Mouse (Mus musculus): Measurements from ENCODE around the gene Entpd7. TPM values are rescaled to one million over a fixed set of nuclear protein-coding genes. Genes with fewer than 3 reads are reported as not detected.

Entpd7 gene
- polyA plus RNA-seq, 1 experiment from 2014 or later, result 4.9 TPM

DNA sequence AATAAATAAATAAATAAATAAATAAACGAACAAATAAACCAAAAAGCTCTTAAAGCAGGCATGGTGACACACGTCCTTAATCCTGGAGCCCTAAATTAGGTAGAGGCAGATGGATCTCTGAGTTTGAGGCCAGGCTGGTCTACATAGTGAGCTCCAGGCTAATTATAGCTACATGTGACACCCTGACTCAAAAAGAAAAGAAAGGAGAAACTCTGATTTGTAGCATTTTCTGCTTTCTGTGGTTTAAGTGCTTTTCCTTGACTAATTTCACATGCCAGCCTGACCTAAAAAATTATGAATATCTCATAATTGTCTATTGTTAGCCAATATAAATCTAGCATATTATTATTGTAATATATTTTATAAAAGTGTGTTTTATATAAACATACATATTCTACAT is 72.9 kb downstream of the Entpd7 start:
- Histone ChIP-seq H3K4me2 (no peak overlapping the region), H3K4me3 (no peak overlapping the region), H3K27ac (no peak overlapping the region), H3K36me3 (peaks cover 12% of the 10 kb centered on the region; the same call in 1 of the 2 replicates), H3K27me3 (replicated peaks) (no peaks in the 10 kb centered on the region), H3K9me3 (replicated peaks) (no peaks in the 10 kb centered on the region), H3K9ac (no peak overlapping the region), H3K4me1 (no peaks in the 10 kb centered on the region)
- WGBS (ENCODE audit: insufficient replicate concordance), result 66% methylated on average over 2 of the region's 2 CpGs
- ATAC-seq, result no peak

DNA sequence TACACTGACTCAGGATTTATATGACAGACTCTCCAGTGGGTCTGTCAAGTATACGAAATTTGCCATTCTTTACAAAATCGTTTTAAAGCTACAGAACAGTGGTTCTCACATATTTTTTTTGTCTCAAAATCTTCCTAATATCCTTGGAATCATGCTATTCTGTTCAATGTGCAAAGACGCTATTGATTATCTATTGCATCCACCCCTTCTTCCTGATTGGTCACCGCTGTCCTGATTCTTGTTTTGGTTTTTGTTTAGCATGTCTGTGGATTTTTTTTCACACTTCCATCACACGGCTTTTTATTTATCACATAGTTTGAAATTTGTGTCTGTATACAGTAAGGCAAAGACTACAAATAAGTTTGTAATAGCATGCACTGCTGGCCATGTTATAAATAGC is 77.0 kb downstream of the Entpd7 start:
- H3K9me3 ChIP-seq (replicated peaks), result no peaks in the 10 kb centered on the region
- H3K36me3 ChIP-seq, result 0 out of 2 replicates have a peak, but pooled peaks cover 3% of the 10 kb centered on the region
- 0 out of 2 replicates have a peak, but pooled peaks cover under 1% of the 10 kb centered on the region for H3K4me1 ChIP-seq
- ATAC-seq, result no peak
- WGBS (ENCODE audit: insufficient replicate concordance), result 75% methylated on average over 5 of the region's 5 CpGs
- no peak overlapping the region for H3K4me3 ChIP-seq
- H3K27me3 ChIP-seq (replicated peaks), result no peaks in the 10 kb centered on the region
- no peak overlapping the region for H3K27ac ChIP-seq
- no peak overlapping the region for H3K9ac ChIP-seq
- H3K4me2 ChIP-seq, result no peak overlapping the region

DNA sequence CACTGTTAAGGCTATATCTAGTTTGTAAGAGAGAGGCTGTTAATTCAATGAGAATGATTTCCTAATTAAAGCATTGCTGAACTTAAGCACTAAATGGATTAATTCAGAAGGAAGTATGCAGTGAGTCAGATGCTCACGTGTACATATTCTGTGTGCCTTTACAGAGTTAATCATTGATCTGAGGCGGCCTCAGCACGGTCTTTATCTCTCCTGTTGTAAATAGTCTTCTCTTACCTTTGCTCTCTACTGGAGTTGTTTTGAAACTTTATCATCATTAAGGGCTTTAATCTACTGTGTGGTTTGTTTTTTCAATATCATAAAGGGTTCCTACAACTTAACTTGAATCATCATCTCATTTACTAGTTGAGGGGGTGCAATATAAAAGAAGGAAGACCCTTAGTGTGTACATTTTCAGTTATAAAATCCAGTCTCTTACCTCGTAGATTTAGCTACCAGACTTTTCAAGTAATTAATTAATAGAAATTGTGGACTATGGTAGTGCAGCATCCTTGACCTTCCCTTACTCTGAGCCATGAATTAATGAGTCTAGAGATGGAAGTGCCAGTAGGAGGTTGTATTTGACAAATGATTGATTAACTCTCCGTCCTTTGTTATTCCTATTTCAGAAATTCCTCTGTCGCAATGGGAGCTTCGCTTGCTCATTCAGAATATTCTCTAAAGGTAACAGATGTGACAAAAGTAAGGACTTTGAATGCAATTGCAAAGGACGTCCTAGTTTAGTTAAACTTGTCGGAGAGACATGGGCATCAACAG is 78.3 kb downstream of the Entpd7 start:
- no peak overlapping the region for H3K4me2 ChIP-seq
- no peak for ATAC-seq
- H3K4me1 ChIP-seq, result peaks cover 3% of the 10 kb centered on the region; the same call in 1 of the 2 replicates
- WGBS (ENCODE audit: insufficient replicate concordance), result 61% methylated on average over 9 of the region's 9 CpGs
- H3K27me3 ChIP-seq (replicated peaks), result no peaks in the 10 kb centered on the region
- H3K9me3 ChIP-seq (replicated peaks), result no peaks in the 10 kb centered on the region
- H3K4me3 ChIP-seq, result no peak overlapping the region
- 0 out of 2 replicates have a peak, but pooled peaks cover 3% of the 10 kb centered on the region for H3K36me3 ChIP-seq
- H3K27ac ChIP-seq, result no peak overlapping the region
- no peak overlapping the region for H3K9ac ChIP-seq

DNA sequence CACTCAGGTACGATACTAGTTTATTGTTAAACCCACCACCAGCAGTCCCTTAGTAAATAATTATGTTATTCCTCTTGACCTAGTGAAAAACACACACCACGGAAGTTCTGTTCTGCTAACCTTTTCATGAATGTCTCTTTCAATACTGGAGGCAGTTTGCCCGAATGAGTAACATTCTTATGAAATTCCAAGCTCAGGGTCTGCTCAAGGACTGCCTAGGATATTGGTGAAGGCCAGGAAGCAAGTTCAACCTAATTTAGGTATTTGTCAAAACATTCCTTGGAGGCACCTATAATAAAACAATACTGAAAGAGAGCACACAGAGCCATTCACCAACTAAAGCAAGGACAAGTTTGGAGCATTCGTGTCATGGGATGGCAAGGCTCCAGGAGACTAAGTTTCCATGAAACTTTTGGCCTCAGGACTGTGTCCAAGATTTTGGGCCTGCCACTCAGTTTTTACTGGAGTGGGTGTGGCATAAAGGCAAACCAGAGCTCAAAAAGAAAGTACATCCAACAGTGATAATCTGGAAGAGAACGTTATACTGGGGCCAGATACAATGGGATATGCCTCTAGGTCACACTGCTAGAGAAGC is 80.0 kb downstream of the Entpd7 start:
- H3K27me3 ChIP-seq (replicated peaks), result no peaks in the 10 kb centered on the region
- no peak for ATAC-seq
- no peaks in the 10 kb centered on the region for H3K9me3 ChIP-seq (replicated peaks)
- peaks cover 15% of the 10 kb centered on the region for H3K4me1 ChIP-seq
- WGBS (ENCODE audit: insufficient replicate concordance), result 67% methylated on average over 5 of the region's 5 CpGs
- no peak overlapping the region for H3K4me3 ChIP-seq
- H3K4me2 ChIP-seq, result no peak overlapping the region
- 0 out of 2 replicates have a peak, but pooled peaks cover 3% of the 10 kb centered on the region for H3K36me3 ChIP-seq
- H3K9ac ChIP-seq, result no peak overlapping the region
- H3K27ac ChIP-seq, result no peak overlapping the region

DNA sequence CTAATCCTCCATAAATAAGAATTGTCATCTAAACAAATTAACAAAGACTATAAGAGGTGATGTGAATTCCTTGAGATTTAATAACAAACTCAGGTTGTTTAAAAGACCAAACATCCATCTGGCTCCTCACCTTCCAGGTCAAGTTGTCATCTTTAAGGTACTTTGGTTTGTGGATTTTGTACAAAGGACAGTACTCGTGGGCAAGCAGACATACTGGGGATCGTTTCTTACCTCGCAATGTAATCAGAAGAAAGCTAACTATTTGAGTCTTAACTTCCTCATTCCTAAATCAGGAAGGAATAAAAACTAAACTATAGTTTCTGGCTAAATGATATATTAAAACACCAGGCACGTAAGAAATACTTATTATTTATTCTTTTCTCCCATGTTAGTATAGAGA is 81.1 kb downstream of the Entpd7 start:
- H3K27ac ChIP-seq, result no peak overlapping the region
- no peak overlapping the region for H3K9ac ChIP-seq
- no peak overlapping the region for H3K4me2 ChIP-seq
- ATAC-seq, result no peak
- no peaks in the 10 kb centered on the region for H3K9me3 ChIP-seq (replicated peaks)
- 0 out of 2 replicates have a peak, but pooled peaks cover 3% of the 10 kb centered on the region for H3K36me3 ChIP-seq
- no peak overlapping the region for H3K4me3 ChIP-seq
- no peaks in the 10 kb centered on the region for H3K27me3 ChIP-seq (replicated peaks)
- H3K4me1 ChIP-seq, result peaks cover 24% of the 10 kb centered on the region
- WGBS (ENCODE audit: insufficient replicate concordance), result 37% methylated on average over 4 of the region's 4 CpGs

DNA sequence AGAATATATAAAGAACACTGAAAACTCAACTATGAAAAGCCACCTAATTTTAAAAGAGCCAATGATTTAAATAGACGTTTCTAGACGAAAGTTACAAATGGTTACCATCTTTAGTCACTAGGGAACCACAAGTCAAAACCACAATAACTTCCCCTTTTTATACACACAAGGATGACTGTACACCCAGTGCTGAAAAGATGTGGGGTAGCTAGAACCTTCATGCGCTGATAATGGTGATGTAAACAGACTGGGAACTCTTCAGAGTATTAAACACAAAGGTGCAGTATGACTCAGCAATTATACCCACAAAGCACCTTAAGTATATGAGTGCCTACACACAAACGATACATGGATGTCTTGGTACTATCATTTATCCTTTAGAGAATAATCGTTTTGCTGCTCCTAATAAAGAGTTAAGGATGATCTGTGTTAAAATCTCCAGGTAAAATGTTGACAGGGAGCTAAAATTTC is 82.1 kb downstream of the Entpd7 start:
- H3K4me1 ChIP-seq, result peaks cover 27% of the 10 kb centered on the region
- no peak overlapping the region for H3K27ac ChIP-seq
- H3K9me3 ChIP-seq (replicated peaks), result no peaks in the 10 kb centered on the region
- H3K4me3 ChIP-seq, result no peak overlapping the region
- H3K27me3 ChIP-seq (replicated peaks), result no peaks in the 10 kb centered on the region
- no peak overlapping the region for H3K4me2 ChIP-seq
- WGBS (ENCODE audit: insufficient replicate concordance), result 31% methylated on average over 5 of the region's 5 CpGs
- no peak for ATAC-seq
- 0 out of 2 replicates have a peak, but pooled peaks cover 3% of the 10 kb centered on the region for H3K36me3 ChIP-seq
- H3K9ac ChIP-seq, result no peak overlapping the region

DNA sequence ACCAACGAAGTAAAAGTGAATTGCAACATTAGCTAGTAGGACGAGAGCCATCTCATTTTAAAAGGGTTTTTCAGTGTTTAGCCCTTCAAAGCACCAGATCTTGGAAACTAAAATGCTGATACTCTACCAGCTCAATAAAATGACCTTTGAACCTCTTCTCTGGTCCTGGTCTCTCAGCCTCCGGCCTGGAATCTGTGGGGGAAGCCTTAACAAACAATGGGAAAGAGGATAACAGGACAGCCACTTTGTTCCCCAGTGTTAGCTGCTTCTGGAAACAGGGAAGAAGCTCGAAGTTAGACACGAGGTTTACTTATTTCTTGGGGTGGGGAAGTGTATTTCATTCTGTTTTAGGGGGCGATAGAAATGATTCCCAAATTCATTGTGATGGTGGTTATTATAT is 82.8 kb downstream of the Entpd7 start:
- 68% methylated on average over 6 of the region's 6 CpGs for WGBS (ENCODE audit: insufficient replicate concordance)
- no peak overlapping the region for H3K27ac ChIP-seq

DNA sequence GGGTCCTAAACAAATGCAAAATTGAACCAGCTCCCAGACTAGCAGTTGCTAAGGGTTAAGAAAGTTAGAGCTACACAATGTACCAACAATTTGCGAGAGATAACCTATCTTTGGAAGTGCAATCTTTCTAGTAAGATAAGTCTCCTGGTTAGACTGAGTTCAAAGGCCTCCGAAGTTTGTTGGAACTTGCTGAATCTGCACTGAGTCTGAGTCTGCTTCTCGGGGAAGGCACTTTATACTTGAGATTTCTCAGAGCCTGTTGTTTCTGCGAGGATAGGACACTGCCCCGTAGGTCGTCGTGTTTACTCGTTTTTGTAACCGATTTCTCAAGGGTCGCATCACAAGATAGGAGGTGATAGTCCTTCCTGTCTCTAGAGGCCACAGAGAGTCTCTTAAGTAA is 86.0 kb downstream of the Entpd7 start:
- Histone ChIP-seq H3K9me3 (replicated peaks) (no peaks in the 10 kb centered on the region), H3K27ac (no peak overlapping the region), H3K36me3 (no peaks in the 10 kb centered on the region), H3K27me3 (replicated peaks) (no peaks in the 10 kb centered on the region), H3K9ac (no peak overlapping the region), H3K4me2 (no peak overlapping the region), H3K4me3 (no peak overlapping the region), H3K4me1 (peaks cover 30% of the 10 kb centered on the region)
- no peak for ATAC-seq
- 21% methylated on average over 10 of the region's 10 CpGs for WGBS (ENCODE audit: insufficient replicate concordance)

More for the DNA sequence above, 82.8 kb downstream of the Entpd7 start:
- Histone ChIP-seq H3K4me2 (no peak overlapping the region), H3K27me3 (replicated peaks) (no peaks in the 10 kb centered on the region), H3K4me3 (no peak overlapping the region), H3K36me3 (0 out of 2 replicates have a peak, but pooled peaks cover 3% of the 10 kb centered on the region), H3K9ac (no peak overlapping the region), H3K9me3 (replicated peaks) (no peaks in the 10 kb centered on the region), H3K4me1 (peaks cover 27% of the 10 kb centered on the region)
- ATAC-seq, result no peak

DNA sequence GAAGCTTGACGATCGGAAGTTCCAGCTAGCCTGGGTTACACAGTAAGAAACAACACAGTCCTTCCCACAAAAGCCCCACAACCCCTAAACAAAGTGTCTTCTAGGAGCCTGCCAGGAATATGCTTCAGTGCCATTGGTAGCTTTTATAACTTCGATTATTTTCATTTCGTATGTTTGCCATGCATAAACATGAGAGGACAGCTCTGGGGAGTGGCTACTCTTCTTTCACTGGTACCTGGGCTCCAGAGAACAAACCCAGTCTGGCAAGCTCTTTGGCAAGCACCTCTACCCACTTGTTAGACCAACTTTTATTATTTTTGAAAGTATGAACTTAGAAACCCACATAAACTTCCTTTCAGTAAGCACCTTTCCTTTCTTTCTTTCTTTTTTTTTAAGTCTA is 87.1 kb downstream of the Entpd7 start:
- H3K9ac ChIP-seq, result no peak overlapping the region
- H3K9me3 ChIP-seq (replicated peaks), result no peaks in the 10 kb centered on the region
- no peak overlapping the region for H3K4me2 ChIP-seq
- H3K4me3 ChIP-seq, result no peak overlapping the region
- no peaks in the 10 kb centered on the region for H3K27me3 ChIP-seq (replicated peaks)
- no peak for ATAC-seq
- WGBS (ENCODE audit: insufficient replicate concordance), result 68% methylated on average over 4 of the region's 4 CpGs
- H3K4me1 ChIP-seq, result peaks cover 28% of the 10 kb centered on the region
- no peaks in the 10 kb centered on the region for H3K36me3 ChIP-seq
- H3K27ac ChIP-seq, result no peak overlapping the region

DNA sequence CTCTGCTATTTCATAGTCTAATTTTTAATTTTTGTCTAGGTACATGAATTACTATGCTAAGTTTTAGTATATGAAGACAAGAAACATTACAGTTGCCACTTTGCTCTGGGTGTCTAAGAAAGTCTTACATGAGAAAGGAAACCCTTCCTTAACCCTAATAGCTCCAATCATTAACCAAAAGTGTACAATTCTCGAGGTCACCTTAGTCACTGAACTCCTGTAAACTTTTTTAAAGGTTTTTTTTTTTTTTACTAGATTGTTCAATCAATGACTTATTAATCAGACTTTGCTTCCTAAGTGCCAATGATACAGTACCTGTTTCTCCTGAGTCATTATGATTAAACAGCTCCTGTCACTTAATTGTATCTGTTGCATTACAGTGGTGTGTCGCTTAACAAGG is 87.8 kb downstream of the Entpd7 start:
- no peak overlapping the region for H3K27ac ChIP-seq
- no peak overlapping the region for H3K4me3 ChIP-seq
- H3K4me2 ChIP-seq, result no peak overlapping the region
- H3K27me3 ChIP-seq (replicated peaks), result no peaks in the 10 kb centered on the region
- no peaks in the 10 kb centered on the region for H3K36me3 ChIP-seq
- H3K9me3 ChIP-seq (replicated peaks), result no peaks in the 10 kb centered on the region
- ATAC-seq, result no peak
- no peak overlapping the region for H3K9ac ChIP-seq
- H3K4me1 ChIP-seq, result peaks cover 27% of the 10 kb centered on the region
- WGBS (ENCODE audit: insufficient replicate concordance), result 59% methylated on average over 2 of the region's 2 CpGs

DNA sequence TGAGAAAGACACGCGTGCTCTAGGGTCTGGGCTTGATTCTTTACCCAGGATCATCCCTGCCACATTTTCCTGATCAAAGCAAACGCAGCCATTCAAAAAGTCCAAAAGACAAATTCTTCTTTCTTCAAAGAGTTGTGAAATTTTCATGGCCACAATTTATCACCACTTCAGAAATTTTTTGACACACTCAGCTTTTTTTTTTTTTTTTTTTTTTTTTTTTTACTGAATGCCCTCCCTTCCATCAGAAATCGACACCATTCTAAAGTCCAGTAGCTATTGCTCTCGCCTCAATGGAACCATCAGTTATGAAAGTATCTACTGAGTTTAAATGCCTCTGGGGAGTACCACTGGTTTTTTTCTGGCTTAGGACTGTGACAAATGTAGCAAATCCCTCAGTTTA is 90.9 kb downstream of the Entpd7 start:
- Histone ChIP-seq H3K27me3 (replicated peaks) (no peaks in the 10 kb centered on the region), H3K27ac (no peak overlapping the region), H3K36me3 (no peaks in the 10 kb centered on the region), H3K9ac (no peak overlapping the region), H3K4me3 (no peak overlapping the region), H3K4me2 (no peak overlapping the region), H3K4me1 (peaks cover 8% of the 10 kb centered on the region; the same call in 1 of the 2 replicates), H3K9me3 (replicated peaks) (no peaks in the 10 kb centered on the region)
- no peak for ATAC-seq
- WGBS (ENCODE audit: insufficient replicate concordance), result 51% methylated on average over 5 of the region's 5 CpGs

DNA sequence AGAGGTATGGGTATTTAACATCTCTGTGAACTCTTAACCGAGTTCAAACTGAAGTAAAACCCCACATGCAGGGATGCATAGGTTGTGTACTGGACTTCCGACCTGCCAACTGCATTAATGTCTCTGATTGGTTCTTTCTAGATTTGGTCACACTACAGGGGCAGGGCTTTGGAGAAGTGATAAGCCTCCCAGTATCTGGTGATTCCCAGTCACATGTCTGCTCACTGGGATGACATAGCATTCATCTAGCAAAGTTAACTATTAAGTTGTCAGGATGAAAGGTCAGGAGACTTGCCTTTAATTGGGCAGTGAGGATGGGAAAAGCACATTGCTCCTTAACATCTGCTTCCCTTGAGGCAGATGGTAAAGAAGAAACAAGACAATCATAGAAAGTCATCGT is 92.5 kb downstream of the Entpd7 start, which contains the start of gene Abcc2:
Abcc2 (plus strand) TSS at position 213 of the 400 bp plus-strand sequence.
- Histone ChIP-seq H3K4me3 (peak within 1 kb of the TSS; percentile 12), H3K27me3 (replicated peaks) (no peaks in the 10 kb centered on the region), H3K27ac (peak within 1 kb of the TSS; percentile 7; the same call in 1 of the 2 replicates), H3K4me1 (peaks cover 8% of the 10 kb centered on the region; the same call in 1 of the 2 replicates), H3K4me2 (peak within 1 kb of the TSS; percentile 32), H3K9me3 (replicated peaks) (no peaks in the 10 kb centered on the region), H3K9ac (no peak within 1 kb of the TSS; the same call in 1 of the 2 replicates), H3K36me3 (no peaks in the 10 kb centered on the region)
- WGBS (ENCODE audit: insufficient replicate concordance), result 53% methylated on average over 3 of the region's 3 CpGs
- peak; percentile 65 for ATAC-seq
